Mouse (Mus musculus): Measurements from ENCODE around the gene Kcnip2. TPM values are rescaled to one million over a fixed set of nuclear protein-coding genes. Genes with fewer than 3 reads are reported as not detected.

The Kcnip2 gene
- polyA plus RNA-seq, 1 experiment: 5.9 TPM

DNA sequence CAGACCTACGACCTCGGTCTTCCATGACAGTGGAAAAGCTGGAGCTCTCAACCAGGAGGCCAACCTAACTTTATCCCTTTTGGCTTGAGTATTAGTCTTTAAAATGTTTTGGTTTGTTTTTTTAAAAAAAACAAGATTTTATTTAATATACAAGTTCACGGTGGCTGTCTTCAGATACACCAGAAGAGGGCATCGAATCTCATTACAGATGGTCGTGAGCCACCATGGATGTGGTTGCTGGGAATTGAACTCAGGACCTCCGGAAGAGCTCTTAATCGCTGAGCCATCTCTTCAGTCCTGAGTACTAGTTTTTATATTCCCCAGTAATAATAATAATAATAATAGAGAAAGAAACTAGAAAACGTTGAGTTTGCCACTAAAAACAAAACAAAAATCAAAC, 34.2 kb downstream of the Kcnip2 start:
- Histone ChIP-seq H3K36me3 (ENCODE audit: control insufficient read depth, insufficient read depth, low read length) (peaks cover 24% of the 10 kb centered on the region), H3K4me3 (ENCODE audit: low read depth, low read length) (no peak overlapping the region), H3K27ac (ENCODE audit: insufficient read depth, low read depth, low read length) (no peak overlapping the region), H3K27me3 (ENCODE audit: control insufficient read depth, insufficient read depth, low read length) (no peaks in the 10 kb centered on the region), H3K4me1 (ENCODE audit: control insufficient read depth, insufficient read depth, insufficient read length, low read length) (peaks cover 8% of the 10 kb centered on the region)
- no peak for TF ChIP-seq CTCF (IDR thresholded peaks at IDR 0.05; ENCODE audit: extremely low read depth, insufficient read length, insufficient replicate concordance, low read depth, low read length)
- no peak for TF ChIP-seq POLR2A (IDR thresholded peaks at IDR 0.05; ENCODE audit: low read depth, low read length)
- 38% methylated on average over 8 of the region's 8 CpGs for WGBS

DNA sequence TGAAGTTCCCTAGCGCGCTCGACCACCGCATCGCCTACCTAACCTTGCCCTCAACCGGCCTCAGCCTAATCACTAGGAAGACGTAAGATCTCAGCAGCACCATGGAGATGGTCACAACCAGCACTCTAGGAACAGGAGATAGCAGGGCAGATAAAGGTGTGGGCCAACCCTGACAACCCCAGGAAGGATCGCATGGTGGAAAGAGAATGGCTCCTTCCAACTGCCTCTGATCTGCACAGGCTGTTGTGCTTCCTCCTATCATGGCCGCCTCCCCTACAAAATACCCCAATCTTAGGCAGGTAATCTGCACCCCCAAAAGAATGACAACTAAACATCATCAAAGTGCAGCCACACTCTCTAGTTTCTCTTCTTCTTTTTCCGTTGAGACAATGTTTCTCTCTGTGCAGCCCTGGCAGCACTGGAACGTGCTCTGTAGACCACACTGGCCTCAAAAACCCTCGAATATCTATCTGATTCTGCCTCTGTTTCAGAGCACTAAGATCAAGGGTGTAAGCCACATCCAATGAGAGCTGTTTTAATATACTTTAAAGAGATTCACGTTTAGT, 35.4 kb downstream of the Kcnip2 start:
- Histone ChIP-seq H3K27ac (ENCODE audit: insufficient read depth, low read depth, low read length) (no peak overlapping the region), H3K4me3 (ENCODE audit: low read depth, low read length) (no peak overlapping the region; the same call in 1 of the 2 replicates)
- WGBS: 70% methylated on average over 13 of the region's 13 CpGs

DNA sequence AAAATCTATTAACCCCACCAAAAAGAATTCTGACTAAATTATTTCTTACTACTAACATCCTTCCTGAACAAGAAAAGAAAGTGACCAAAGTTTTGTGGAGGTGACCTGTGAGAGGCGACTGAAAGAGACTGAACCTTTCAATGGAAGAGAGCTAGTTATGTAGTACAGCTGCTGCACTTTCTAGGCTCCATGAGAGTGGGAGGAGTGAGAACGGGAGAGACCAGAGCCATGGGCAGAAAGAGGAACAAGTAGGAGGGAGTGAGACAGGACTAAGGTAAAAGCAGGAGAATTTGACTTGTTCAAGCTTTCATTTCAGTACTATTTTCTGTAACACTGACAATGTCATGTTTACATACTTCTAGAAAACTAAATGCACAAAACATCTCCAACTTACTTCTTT, 40.4 kb downstream of the Kcnip2 start:
- no peak for TF ChIP-seq POLR2A (IDR thresholded peaks at IDR 0.05; ENCODE audit: low read depth, low read length)
- TF ChIP-seq CTCF (IDR thresholded peaks at IDR 0.05; ENCODE audit: extremely low read depth, insufficient read length, insufficient replicate concordance, low read depth, low read length): no peak
- Histone ChIP-seq H3K4me3 (ENCODE audit: low read depth, low read length) (no peak overlapping the region), H3K27ac (ENCODE audit: insufficient read depth, low read depth, low read length) (no peak overlapping the region), H3K27me3 (ENCODE audit: control insufficient read depth, insufficient read depth, low read length) (no peaks in the 10 kb centered on the region), H3K4me1 (ENCODE audit: control insufficient read depth, insufficient read depth, insufficient read length, low read length) (peaks cover 4% of the 10 kb centered on the region), H3K36me3 (ENCODE audit: control insufficient read depth, insufficient read depth, low read length) (peaks cover 76% of the 10 kb centered on the region)
- WGBS: 75% methylated on average over 2 of the region's 2 CpGs

More for the DNA sequence above, 35.4 kb downstream of the Kcnip2 start:
- peaks cover 8% of the 10 kb centered on the region for H3K4me1 ChIP-seq (ENCODE audit: control insufficient read depth, insufficient read depth, insufficient read length, low read length)
- H3K36me3 ChIP-seq (ENCODE audit: control insufficient read depth, insufficient read depth, low read length): peaks cover 33% of the 10 kb centered on the region
- TF ChIP-seq CTCF (IDR thresholded peaks at IDR 0.05; ENCODE audit: extremely low read depth, insufficient read length, insufficient replicate concordance, low read depth, low read length): no peak
- TF ChIP-seq POLR2A (IDR thresholded peaks at IDR 0.05; ENCODE audit: low read depth, low read length): no peak
- no peaks in the 10 kb centered on the region for H3K27me3 ChIP-seq (ENCODE audit: control insufficient read depth, insufficient read depth, low read length)

DNA sequence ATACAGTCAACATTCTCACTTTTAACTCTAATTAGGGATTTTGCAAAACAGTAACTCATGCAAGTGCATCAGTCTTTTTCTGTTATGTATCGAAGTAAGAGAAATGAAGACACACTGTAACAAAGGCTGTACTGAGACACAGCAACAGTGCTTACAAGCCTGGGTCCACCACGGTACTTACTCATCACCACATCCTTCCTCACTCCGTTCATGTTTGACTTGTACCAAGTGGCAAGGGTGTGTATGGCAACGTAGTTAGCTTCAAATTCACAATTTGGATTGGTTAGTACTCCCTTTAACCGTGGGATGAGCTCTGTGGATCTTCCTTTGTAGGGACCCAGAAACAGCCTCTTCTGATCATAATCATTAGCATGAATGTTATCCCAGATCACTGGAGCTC, 44.4 kb downstream of the Kcnip2 start:
- no peaks in the 10 kb centered on the region for H3K4me1 ChIP-seq (ENCODE audit: control insufficient read depth, insufficient read depth, insufficient read length, low read length)
- H3K27me3 ChIP-seq (ENCODE audit: control insufficient read depth, insufficient read depth, low read length): no peaks in the 10 kb centered on the region
- H3K4me3 ChIP-seq (ENCODE audit: low read depth, low read length): no peak overlapping the region
- no peak for TF ChIP-seq CTCF (IDR thresholded peaks at IDR 0.05; ENCODE audit: extremely low read depth, insufficient read length, insufficient replicate concordance, low read depth, low read length)
- no peak for TF ChIP-seq POLR2A (IDR thresholded peaks at IDR 0.05; ENCODE audit: low read depth, low read length)
- H3K36me3 ChIP-seq (ENCODE audit: control insufficient read depth, insufficient read depth, low read length): peaks cover 84% of the 10 kb centered on the region
- H3K27ac ChIP-seq (ENCODE audit: insufficient read depth, low read depth, low read length): no peak overlapping the region
- 86% methylated on average over 5 of the region's 5 CpGs for WGBS

DNA sequence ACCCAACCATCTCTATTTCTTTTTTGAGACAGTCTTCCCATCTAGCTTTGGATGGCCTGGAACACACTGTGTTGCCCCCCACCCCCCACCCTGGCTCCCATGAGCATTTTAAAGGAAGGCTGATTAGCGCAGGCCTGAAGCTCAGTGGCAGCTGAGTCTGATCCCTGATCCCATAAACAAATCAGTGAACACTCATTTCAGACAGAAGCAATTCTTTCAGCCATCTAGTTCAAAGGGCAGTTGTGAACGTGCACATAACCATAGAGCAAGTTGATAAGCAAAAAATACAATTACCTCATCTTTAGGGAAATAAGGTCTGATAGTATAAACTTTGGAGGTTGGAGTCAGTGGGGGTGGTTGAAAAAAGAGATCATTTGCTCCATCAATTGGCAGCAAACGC, 55.1 kb downstream of the Kcnip2 start:
- Histone ChIP-seq H3K4me1 (ENCODE audit: control insufficient read depth, insufficient read depth, insufficient read length, low read length) (no peaks in the 10 kb centered on the region; the same call in 1 of the 2 replicates), H3K36me3 (ENCODE audit: control insufficient read depth, insufficient read depth, low read length) (peaks cover 76% of the 10 kb centered on the region), H3K27ac (ENCODE audit: insufficient read depth, low read depth, low read length) (no peak overlapping the region), H3K27me3 (ENCODE audit: control insufficient read depth, insufficient read depth, low read length) (no peaks in the 10 kb centered on the region), H3K4me3 (ENCODE audit: low read depth, low read length) (no peak overlapping the region)
- 47% methylated on average over 3 of the region's 3 CpGs for WGBS
- TF ChIP-seq CTCF (IDR thresholded peaks at IDR 0.05; ENCODE audit: extremely low read depth, insufficient read length, insufficient replicate concordance, low read depth, low read length): no peak
- TF ChIP-seq POLR2A (IDR thresholded peaks at IDR 0.05; ENCODE audit: low read depth, low read length): no peak

DNA sequence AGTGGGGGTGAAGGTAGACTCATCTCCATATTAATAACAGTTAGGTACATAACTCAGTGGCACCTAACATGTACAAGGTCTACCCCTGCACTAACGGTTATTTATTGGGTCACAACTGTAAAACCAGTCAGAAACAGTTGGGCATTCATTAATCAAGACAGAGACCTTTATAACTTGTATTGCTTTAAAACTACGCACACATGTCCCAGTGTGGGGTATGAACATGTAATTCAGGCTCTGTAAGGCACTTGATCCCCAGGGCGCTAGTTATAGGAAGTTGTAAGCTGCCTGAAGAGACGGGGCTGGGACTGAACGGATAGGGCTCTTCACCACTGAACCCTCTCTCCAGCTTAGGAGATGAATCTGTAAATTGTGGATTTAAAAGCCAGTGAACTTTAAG, 57.2 kb downstream of the Kcnip2 start:
- H3K27ac ChIP-seq (ENCODE audit: insufficient read depth, low read depth, low read length): no peak overlapping the region
- peaks cover 78% of the 10 kb centered on the region for H3K36me3 ChIP-seq (ENCODE audit: control insufficient read depth, insufficient read depth, low read length)
- WGBS: 90% methylated on average over 5 of the region's 5 CpGs
- H3K4me1 ChIP-seq (ENCODE audit: control insufficient read depth, insufficient read depth, insufficient read length, low read length): no peaks in the 10 kb centered on the region; the same call in 1 of the 2 replicates
- TF ChIP-seq CTCF (IDR thresholded peaks at IDR 0.05; ENCODE audit: extremely low read depth, insufficient read length, insufficient replicate concordance, low read depth, low read length) (no peak), POLR2A (IDR thresholded peaks at IDR 0.05; ENCODE audit: low read depth, low read length) (no peak)
- no peaks in the 10 kb centered on the region for H3K27me3 ChIP-seq (ENCODE audit: control insufficient read depth, insufficient read depth, low read length)
- H3K4me3 ChIP-seq (ENCODE audit: low read depth, low read length): no peak overlapping the region

DNA sequence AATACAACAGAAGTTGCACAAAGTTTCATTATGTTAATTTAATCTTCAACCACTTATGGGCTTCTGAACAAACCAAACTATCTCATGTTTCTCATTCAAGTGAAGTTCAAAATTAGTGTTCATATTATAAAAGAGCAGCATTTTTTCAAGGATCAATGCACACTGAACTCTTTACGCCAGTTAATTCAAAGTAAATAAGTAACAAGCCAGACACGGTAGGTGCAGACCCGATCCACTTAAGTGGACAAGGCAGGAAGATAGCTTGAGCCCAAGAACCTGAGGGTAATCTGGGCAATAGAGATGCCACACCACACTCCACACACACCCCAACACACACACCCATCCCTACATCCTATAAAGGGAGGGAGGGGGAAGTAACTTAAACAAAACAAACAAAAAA, 62.3 kb downstream of the Kcnip2 start:
- peaks cover 53% of the 10 kb centered on the region for H3K36me3 ChIP-seq (ENCODE audit: control insufficient read depth, insufficient read depth, low read length)
- no peaks in the 10 kb centered on the region for H3K27me3 ChIP-seq (ENCODE audit: control insufficient read depth, insufficient read depth, low read length)
- H3K4me3 ChIP-seq (ENCODE audit: low read depth, low read length): no peak overlapping the region
- H3K4me1 ChIP-seq (ENCODE audit: control insufficient read depth, insufficient read depth, insufficient read length, low read length): peaks cover 3% of the 10 kb centered on the region
- 81% methylated on average over 3 of the region's 3 CpGs for WGBS
- TF ChIP-seq CTCF (IDR thresholded peaks at IDR 0.05; ENCODE audit: extremely low read depth, insufficient read length, insufficient replicate concordance, low read depth, low read length) (no peak), POLR2A (IDR thresholded peaks at IDR 0.05; ENCODE audit: low read depth, low read length) (no peak)
- H3K27ac ChIP-seq (ENCODE audit: insufficient read depth, low read depth, low read length): no peak overlapping the region
